Mouse (Mus musculus): Measurements from ENCODE around the gene Wdr47. TPM values are rescaled to one million over a fixed set of nuclear protein-coding genes. Genes with fewer than 3 reads are reported as not detected.
"Not testable (repeated sequence)": the region's sequence is repeated elsewhere in the genome, so short reads cannot be mapped to it uniquely, and the experiment has no call there.

Wdr47 gene
- total RNA-seq, 2 experiments from 2014 or later, result 7.6 to 9.5 TPM

- intact Hi-C loops (cut with DNase I), result no loop called here
- peak in 1 of 2 experiments; percentile 20 for DNase-seq
Observed at GRCm38 (mm10) chr3:108591530-108592522, 747 bp downstream of the Wdr47 start.

GRCm38 (mm10) chr3:108608906-108609305, 17.8 kb downstream of the Wdr47 start:
- DNase-seq, result no peak
- intact Hi-C loops (cut with DNase I), result no loop called here

- no peak for DNase-seq
- intact Hi-C loops (cut with DNase I), result no loop called here
Observed at GRCm38 (mm10) chr3:108634761-108635160, 43.7 kb downstream of the Wdr47 start.

- no peak for DNase-seq
- intact Hi-C loops (cut with DNase I), result no loop called here
Observed at GRCm38 (mm10) chr3:108639412-108639811, 48.3 kb downstream of the Wdr47 start.

GRCm38 (mm10) chr3:108640998-108641397, 49.9 kb downstream of the Wdr47 start:
- DNase-seq, result no peak
- intact Hi-C loops (cut with DNase I), result no loop called here

- intact Hi-C loops (cut with DNase I), result no loop called here
- no peak for DNase-seq
Observed at GRCm38 (mm10) chr3:108644856-108645255, 53.8 kb downstream of the Wdr47 start.

- DNase-seq, result no peak
- intact Hi-C loops (cut with DNase I), result no loop called here
Observed at GRCm38 (mm10) chr3:108646036-108646435, 55.0 kb downstream of the Wdr47 start.

- DNase-seq; intact Hi-C loops (cut with DNase I): not testable (repeated sequence)
Observed at GRCm38 (mm10) chr3:108647681-108648080, 56.6 kb downstream of the Wdr47 start.

- no peak for DNase-seq
- intact Hi-C loops (cut with DNase I), result loop anchor here (5.0 to 10.0 kb wide), 2 partner anchors 81 to 238 kb away; partner anchors contain the start of genes Celsr2 and Taf13
Observed at GRCm38 (mm10) chr3:108652866-108653642, 62.0 kb downstream of the Wdr47 start.

GRCm38 (mm10) chr3:108653710-108654379, 62.8 kb downstream of the Wdr47 start, which contains the start of gene Clcc1:
Gene Clcc1, plus strand, starts transcription at chr3:108653913.
- intact Hi-C loops (cut with DNase I), result loop anchor here (5.0 to 10.0 kb wide), 2 partner anchors 82 to 239 kb away; partner anchors contain the start of genes Celsr2 and Taf13

GRCm38 (mm10) chr3:108654566-108654965, 63.5 kb downstream of the Wdr47 start:
- intact Hi-C loops (cut with DNase I), result loop anchor here (5.0 to 10.0 kb wide), 2 partner anchors 82 to 240 kb away; partner anchors contain the start of genes Celsr2 and Taf13
- no peak for DNase-seq

More at GRCm38 (mm10) chr3:108653710-108654379, 62.8 kb downstream of the Wdr47 start, which contains the start of gene Clcc1:
- peak; percentile 97 for DNase-seq

GRCm38 (mm10) chr3:108655486-108655885, 64.4 kb downstream of the Wdr47 start:
- intact Hi-C loops (cut with DNase I), result loop anchor here (10.0 kb wide), 1 partner anchor 241 kb away; the partner anchor contains the start of gene Celsr2
- no peak for DNase-seq

- no peak for DNase-seq
- intact Hi-C loops (cut with DNase I), result loop anchor here (10.0 kb wide), 1 partner anchor 244 kb away; the partner anchor contains the start of gene Celsr2
Observed at GRCm38 (mm10) chr3:108658612-108659011, 67.5 kb downstream of the Wdr47 start.

- DNase-seq, result no peak
- intact Hi-C loops (cut with DNase I), result no loop called here
Observed at GRCm38 (mm10) chr3:108660941-108661340, 69.9 kb downstream of the Wdr47 start.

- intact Hi-C loops (cut with DNase I), result no loop called here
- no peak for DNase-seq
Observed at GRCm38 (mm10) chr3:108676616-108677015, 85.5 kb downstream of the Wdr47 start.

- intact Hi-C loops (cut with DNase I), result no loop called here
- DNase-seq, result no peak
Observed at GRCm38 (mm10) chr3:108681004-108681403, 89.9 kb downstream of the Wdr47 start.

GRCm38 (mm10) chr3:108683597-108683996, 92.5 kb downstream of the Wdr47 start:
- intact Hi-C loops (cut with DNase I); DNase-seq: not testable (repeated sequence)

GRCm38 (mm10) chr3:108685701-108686100, 94.6 kb downstream of the Wdr47 start:
- intact Hi-C loops (cut with DNase I), result no loop called here
- DNase-seq, result no peak

GRCm38 (mm10) chr3:108689015-108689441, 97.9 kb downstream of the Wdr47 start:
- no peak for DNase-seq
- intact Hi-C loops (cut with DNase I), result no loop called here

- intact Hi-C loops (cut with DNase I), result no loop called here
- DNase-seq, result no peak
Observed at GRCm38 (mm10) chr3:108689446-108689845, 98.4 kb downstream of the Wdr47 start.

Measured in heart, postnatal 36 days (tissue).